Mouse (Mus musculus): Measurements from ENCODE around the gene Socs4. TPM values are rescaled to one million over a fixed set of nuclear protein-coding genes. Genes with fewer than 3 reads are reported as not detected.

Socs4 gene
- polyA plus RNA-seq, 1 experiment from 2014 or later: 3.2 TPM

DNA sequence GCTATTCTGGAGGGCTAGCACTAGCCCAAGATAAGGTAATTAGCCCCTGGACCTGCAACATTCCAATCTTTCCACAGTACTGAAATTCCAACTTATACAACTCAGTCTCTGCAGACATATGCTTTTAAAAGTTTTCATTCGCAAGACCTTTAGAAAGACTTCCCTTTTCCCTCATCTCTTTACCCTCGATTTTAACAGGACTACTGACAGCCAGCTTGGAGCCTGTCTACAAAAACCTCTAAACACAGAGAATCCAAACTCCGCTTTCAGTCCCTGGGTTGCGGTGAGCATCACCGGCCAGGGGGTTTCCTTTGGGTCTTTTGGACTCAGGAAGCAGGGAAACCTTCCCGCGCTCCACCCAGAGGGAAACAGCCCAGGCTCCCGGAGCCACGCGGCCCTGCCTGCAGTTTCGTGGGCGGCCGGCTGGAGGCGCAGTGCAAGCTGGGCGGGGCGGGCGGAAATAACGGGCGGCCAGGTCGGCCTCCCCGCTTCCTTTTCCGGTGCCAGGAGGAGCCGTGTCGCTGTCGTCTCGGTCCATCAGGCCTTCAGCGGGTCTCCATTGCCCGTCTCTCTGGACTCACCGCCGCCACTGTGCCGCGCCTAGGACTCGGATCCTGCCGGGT is 21.2 kb downstream of the Socs4 start, which contains the start of gene Mapk1ip1l:
TSS of gene Mapk1ip1l (plus strand) at position 482 of the 623 bp plus-strand sequence.
- Histone ChIP-seq H3K27me3 (ENCODE audit: control insufficient read depth, insufficient read depth, low read length) (no peaks in the 10 kb centered on the region), H3K36me3 (ENCODE audit: control insufficient read depth, insufficient read depth, low read length) (no peaks in the 10 kb centered on the region), H3K9ac (replicated peaks; ENCODE audit: low read depth, low read length) (peak within 1 kb of the TSS; percentile 98), H3K4me1 (ENCODE audit: control insufficient read depth, insufficient read depth, low read length) (peaks cover 13% of the 10 kb centered on the region; the same call in 1 of the 2 replicates), H3K27ac (ENCODE audit: low read depth, low read length) (peak within 1 kb of the TSS; percentile 98), H3K4me2 (ENCODE audit: low read depth, low read length) (peak within 1 kb of the TSS; percentile 91), H3K9me3 (ENCODE audit: control insufficient read depth, low read length) (no peaks in the 10 kb centered on the region), H3K4me3 (ENCODE audit: low read depth, low read length) (peak within 1 kb of the TSS; percentile 97)
- ATAC-seq (ENCODE audit: low read depth): peak; percentile 93
- WGBS: 2% methylated on average over 34 of the region's 34 CpGs

DNA sequence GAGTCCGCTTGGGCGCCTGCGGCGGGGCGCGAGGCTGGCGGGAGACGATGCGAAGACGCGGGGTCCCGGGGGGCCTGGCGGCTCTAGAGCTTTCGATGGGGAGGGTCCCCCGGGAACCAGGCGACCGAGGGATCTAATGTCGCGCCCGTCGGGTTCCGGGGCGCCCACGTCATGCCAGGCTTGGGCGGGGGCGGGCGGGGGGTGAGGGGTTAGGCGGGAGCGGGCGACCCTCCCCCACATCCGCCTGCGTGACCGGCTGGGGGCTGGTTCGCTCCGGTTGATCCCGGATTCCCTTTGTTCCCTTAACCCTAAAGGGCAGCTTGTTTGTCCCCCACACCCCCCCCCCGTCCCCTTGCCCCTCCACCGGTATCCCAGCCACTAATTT is 21.7 kb downstream of the Socs4 start:
- Histone ChIP-seq H3K27me3 (ENCODE audit: control insufficient read depth, insufficient read depth, low read length) (no peaks in the 10 kb centered on the region), H3K4me3 (ENCODE audit: low read depth, low read length) (peak overlapping the region; percentile 97), H3K4me1 (ENCODE audit: control insufficient read depth, insufficient read depth, low read length) (peaks cover 17% of the 10 kb centered on the region; the same call in 1 of the 2 replicates), H3K27ac (ENCODE audit: low read depth, low read length) (peak overlapping the region; percentile 98), H3K4me2 (ENCODE audit: low read depth, low read length) (peak overlapping the region; percentile 91), H3K36me3 (ENCODE audit: control insufficient read depth, insufficient read depth, low read length) (no peaks in the 10 kb centered on the region), H3K9me3 (ENCODE audit: control insufficient read depth, low read length) (no peaks in the 10 kb centered on the region), H3K9ac (replicated peaks; ENCODE audit: low read depth, low read length) (peak overlapping the region; percentile 98)
- under 1% methylated on average over 30 of the region's 38 CpGs for WGBS
- peak; percentile 83 for ATAC-seq (ENCODE audit: low read depth)

DNA sequence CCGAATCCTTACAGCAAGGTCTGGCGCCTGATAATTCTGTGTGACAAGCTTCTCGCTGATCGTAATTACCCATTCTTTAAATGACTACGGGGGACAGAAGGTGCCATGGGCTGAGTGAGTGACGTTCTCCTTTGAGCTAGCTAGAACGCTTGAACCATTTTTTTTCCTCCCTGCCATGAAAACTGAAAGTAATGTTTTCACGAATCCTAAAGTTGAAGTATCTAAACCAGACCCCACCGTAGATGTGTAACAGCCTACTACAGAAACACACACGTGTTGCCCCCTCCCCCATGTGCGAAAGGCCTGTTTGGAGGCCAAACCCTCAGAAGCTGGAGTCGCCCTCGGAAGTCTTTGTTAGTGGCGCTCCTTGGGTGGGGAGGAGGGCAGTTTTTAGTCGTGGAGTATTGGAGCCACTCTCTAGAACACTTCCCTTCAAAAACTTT is 22.1 kb downstream of the Socs4 start:
- peak overlapping the region; percentile 91 for H3K4me2 ChIP-seq (ENCODE audit: low read depth, low read length)
- no peaks in the 10 kb centered on the region for H3K27me3 ChIP-seq (ENCODE audit: control insufficient read depth, insufficient read depth, low read length)
- H3K36me3 ChIP-seq (ENCODE audit: control insufficient read depth, insufficient read depth, low read length): no peaks in the 10 kb centered on the region
- H3K4me3 ChIP-seq (ENCODE audit: low read depth, low read length): peak overlapping the region; percentile 97
- H3K9me3 ChIP-seq (ENCODE audit: control insufficient read depth, low read length): no peaks in the 10 kb centered on the region
- ATAC-seq (ENCODE audit: low read depth): peak; percentile 58
- H3K4me1 ChIP-seq (ENCODE audit: control insufficient read depth, insufficient read depth, low read length): peaks cover 17% of the 10 kb centered on the region; the same call in 1 of the 2 replicates
- peak overlapping the region; percentile 98 for H3K27ac ChIP-seq (ENCODE audit: low read depth, low read length)
- peak overlapping the region; percentile 98 for H3K9ac ChIP-seq (replicated peaks; ENCODE audit: low read depth, low read length)
- under 1% methylated on average over 15 of the region's 15 CpGs for WGBS

DNA sequence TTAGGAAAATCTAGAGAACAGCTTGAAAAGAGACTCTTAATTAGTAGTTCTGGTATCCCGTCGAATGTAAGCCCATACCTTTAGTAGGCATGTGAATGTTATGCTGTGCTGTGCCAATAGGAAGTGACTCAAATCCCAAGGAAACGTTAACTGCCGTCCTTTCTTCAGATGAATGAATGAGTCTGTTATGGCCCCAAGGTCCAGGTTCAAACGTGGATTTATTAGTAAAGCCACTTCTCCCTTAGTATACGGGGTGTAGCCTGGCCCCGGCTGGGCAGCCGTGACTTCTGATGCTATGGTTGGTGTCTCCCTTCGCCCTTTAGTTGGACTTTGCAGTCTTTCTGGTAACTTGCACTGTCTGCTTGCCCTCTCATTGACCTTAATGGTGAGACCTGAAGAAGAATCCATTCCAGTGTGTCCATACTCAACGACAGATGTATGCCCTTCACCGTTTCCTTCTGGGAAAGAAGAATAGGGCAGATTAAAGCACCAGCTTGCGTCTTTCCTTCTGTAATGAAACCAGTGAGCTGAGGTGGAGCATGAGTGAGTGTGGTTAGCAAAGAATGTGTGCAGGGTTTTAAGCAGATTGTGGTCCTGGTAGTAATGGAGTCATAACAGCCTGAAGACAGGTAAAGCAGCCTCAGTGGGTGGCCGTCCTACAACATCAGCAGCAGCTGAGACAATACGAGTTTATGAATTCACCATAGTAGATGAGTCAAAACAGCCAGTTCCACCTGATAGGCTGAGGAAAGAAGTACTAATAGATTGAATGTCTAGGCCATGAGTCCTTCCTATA is 26.4 kb downstream of the Socs4 start:
- Histone ChIP-seq H3K27me3 (ENCODE audit: control insufficient read depth, insufficient read depth, low read length) (no peaks in the 10 kb centered on the region), H3K27ac (ENCODE audit: low read depth, low read length) (no peak overlapping the region), H3K4me1 (ENCODE audit: control insufficient read depth, insufficient read depth, low read length) (peaks cover 17% of the 10 kb centered on the region; the same call in 1 of the 2 replicates), H3K9ac (replicated peaks; ENCODE audit: low read depth, low read length) (no peak overlapping the region), H3K9me3 (ENCODE audit: control insufficient read depth, low read length) (no peaks in the 10 kb centered on the region), H3K36me3 (ENCODE audit: control insufficient read depth, insufficient read depth, low read length) (no peaks in the 10 kb centered on the region), H3K4me2 (ENCODE audit: low read depth, low read length) (no peak overlapping the region), H3K4me3 (ENCODE audit: low read depth, low read length) (no peak overlapping the region)
- WGBS: 78% methylated on average over 14 of the region's 14 CpGs
- no peak for ATAC-seq (ENCODE audit: low read depth)

DNA sequence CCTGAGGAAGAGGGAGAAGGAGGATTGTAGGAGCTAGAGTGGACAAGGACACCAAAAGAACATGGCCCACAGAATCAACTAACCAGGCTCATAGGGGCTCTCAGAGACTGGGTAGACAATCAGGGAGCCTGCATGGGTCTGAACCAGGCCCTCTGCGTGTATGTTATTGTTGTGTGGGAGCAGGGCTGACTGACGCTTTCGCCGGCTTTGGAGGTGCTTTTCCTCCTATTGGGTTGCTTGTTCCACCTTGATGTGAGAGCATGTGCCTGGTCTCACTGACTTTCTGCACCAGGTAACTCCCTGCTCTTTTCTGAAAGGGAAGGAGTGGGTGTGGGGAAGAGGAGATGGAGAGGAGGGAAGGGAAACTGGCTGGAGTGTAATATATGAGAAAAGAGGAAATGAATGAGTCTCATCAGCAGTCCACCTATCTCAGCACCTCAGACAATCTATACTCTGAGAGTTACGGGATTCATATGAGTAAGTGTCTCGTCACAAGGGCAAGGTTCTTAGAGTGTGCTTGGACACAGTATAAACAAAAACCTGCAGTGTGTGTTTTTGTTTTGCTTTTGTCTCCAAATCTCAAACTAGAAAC is 28.2 kb downstream of the Socs4 start:
- Histone ChIP-seq H3K4me1 (ENCODE audit: control insufficient read depth, insufficient read depth, low read length) (peaks cover 10% of the 10 kb centered on the region; the same call in 1 of the 2 replicates), H3K4me2 (ENCODE audit: low read depth, low read length) (no peak overlapping the region), H3K36me3 (ENCODE audit: control insufficient read depth, insufficient read depth, low read length) (peaks cover under 1% of the 10 kb centered on the region; the same call in 1 of the 2 replicates), H3K27ac (ENCODE audit: low read depth, low read length) (no peak overlapping the region), H3K27me3 (ENCODE audit: control insufficient read depth, insufficient read depth, low read length) (no peaks in the 10 kb centered on the region), H3K9me3 (ENCODE audit: control insufficient read depth, low read length) (no peaks in the 10 kb centered on the region), H3K4me3 (ENCODE audit: low read depth, low read length) (no peak overlapping the region), H3K9ac (replicated peaks; ENCODE audit: low read depth, low read length) (no peak overlapping the region)
- no peak for ATAC-seq (ENCODE audit: low read depth)
- WGBS: 91% methylated on average over 6 of the region's 6 CpGs

DNA sequence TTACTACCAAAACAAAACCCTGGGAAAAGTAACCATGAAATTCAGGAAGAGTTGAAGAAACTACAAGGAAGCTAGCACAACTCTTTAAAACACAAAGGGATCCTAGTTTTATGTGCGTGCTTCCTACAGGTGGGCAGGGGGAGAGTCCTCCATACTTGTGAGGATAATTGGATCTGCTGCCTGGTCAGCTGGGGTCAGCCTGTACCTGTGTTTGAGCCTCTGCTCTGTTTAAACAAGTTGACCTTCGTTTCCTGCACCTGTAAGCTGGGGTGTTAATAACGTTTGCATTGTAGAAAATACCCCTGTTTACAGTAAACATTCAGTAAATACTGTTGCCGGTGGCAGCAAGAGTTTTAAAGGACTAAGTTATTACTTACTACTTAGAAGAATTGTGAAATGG is 29.2 kb downstream of the Socs4 start:
- no peaks in the 10 kb centered on the region for H3K9me3 ChIP-seq (ENCODE audit: control insufficient read depth, low read length)
- WGBS: 85% methylated on average over 4 of the region's 4 CpGs
- H3K9ac ChIP-seq (replicated peaks; ENCODE audit: low read depth, low read length): no peak overlapping the region
- no peak overlapping the region for H3K27ac ChIP-seq (ENCODE audit: low read depth, low read length)
- peaks cover 11% of the 10 kb centered on the region for H3K36me3 ChIP-seq (ENCODE audit: control insufficient read depth, insufficient read depth, low read length)
- no peak for ATAC-seq (ENCODE audit: low read depth)
- no peak overlapping the region for H3K4me3 ChIP-seq (ENCODE audit: low read depth, low read length)
- 0 out of 2 replicates have a peak, but pooled peaks cover 5% of the 10 kb centered on the region for H3K4me1 ChIP-seq (ENCODE audit: control insufficient read depth, insufficient read depth, low read length)
- no peak overlapping the region for H3K4me2 ChIP-seq (ENCODE audit: low read depth, low read length)
- H3K27me3 ChIP-seq (ENCODE audit: control insufficient read depth, insufficient read depth, low read length): no peaks in the 10 kb centered on the region

DNA sequence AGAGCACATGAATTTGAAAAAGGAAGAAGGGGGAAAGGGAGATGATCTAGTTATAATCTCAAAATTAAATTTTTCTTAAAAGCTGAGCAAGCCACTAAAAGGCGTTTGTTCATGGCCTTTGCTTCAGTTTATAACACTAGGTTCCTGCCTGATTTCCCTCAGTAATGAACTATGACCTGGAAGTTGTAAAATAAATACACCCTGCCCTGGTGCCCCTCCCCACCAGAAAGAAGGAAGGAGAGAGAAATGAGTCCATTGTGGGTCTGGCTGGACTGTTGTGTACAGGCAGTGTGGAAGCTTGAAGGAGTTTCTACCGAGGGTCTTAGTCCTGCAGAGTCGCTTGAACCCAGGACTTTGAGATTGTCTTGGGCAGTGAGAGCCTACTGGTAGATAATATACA is 30.9 kb downstream of the Socs4 start:
- H3K4me1 ChIP-seq (ENCODE audit: control insufficient read depth, insufficient read depth, low read length): 0 out of 2 replicates have a peak, but pooled peaks cover 5% of the 10 kb centered on the region
- H3K9me3 ChIP-seq (ENCODE audit: control insufficient read depth, low read length): no peaks in the 10 kb centered on the region
- H3K4me3 ChIP-seq (ENCODE audit: low read depth, low read length): no peak overlapping the region
- no peak overlapping the region for H3K4me2 ChIP-seq (ENCODE audit: low read depth, low read length)
- WGBS: 87% methylated on average over 3 of the region's 3 CpGs
- ATAC-seq (ENCODE audit: low read depth): no peak
- peaks cover 24% of the 10 kb centered on the region for H3K36me3 ChIP-seq (ENCODE audit: control insufficient read depth, insufficient read depth, low read length)
- no peak overlapping the region for H3K9ac ChIP-seq (replicated peaks; ENCODE audit: low read depth, low read length)
- H3K27ac ChIP-seq (ENCODE audit: low read depth, low read length): no peak overlapping the region
- H3K27me3 ChIP-seq (ENCODE audit: control insufficient read depth, insufficient read depth, low read length): no peaks in the 10 kb centered on the region

DNA sequence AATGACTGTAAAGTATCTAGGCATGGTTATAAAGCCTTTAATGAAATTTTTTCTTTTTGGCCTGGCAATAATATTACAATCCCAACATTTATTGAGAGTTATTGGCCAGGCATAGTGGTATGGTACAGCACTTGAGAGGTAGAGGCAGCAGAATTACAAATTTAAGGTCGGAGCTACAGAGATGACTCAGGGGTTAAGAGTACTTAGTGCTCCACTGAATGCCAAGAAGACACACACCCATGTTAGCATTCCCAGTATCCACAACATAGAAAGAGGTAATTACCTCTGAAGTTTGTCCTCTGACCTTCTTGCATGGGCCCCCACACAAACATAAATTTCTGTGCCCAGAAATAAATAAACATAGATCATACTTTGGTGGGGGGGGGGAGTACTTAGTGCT is 32.3 kb downstream of the Socs4 start:
- H3K27ac ChIP-seq (ENCODE audit: low read depth, low read length): no peak overlapping the region
- WGBS: 97% methylated on average over 1 of the region's 1 CpGs
- no peak overlapping the region for H3K4me3 ChIP-seq (ENCODE audit: low read depth, low read length)
- no peak for ATAC-seq (ENCODE audit: low read depth)
- H3K9ac ChIP-seq (replicated peaks; ENCODE audit: low read depth, low read length): no peak overlapping the region
- H3K4me1 ChIP-seq (ENCODE audit: control insufficient read depth, insufficient read depth, low read length): no peaks in the 10 kb centered on the region
- no peaks in the 10 kb centered on the region for H3K27me3 ChIP-seq (ENCODE audit: control insufficient read depth, insufficient read depth, low read length)
- H3K4me2 ChIP-seq (ENCODE audit: low read depth, low read length): no peak overlapping the region
- H3K9me3 ChIP-seq (ENCODE audit: control insufficient read depth, low read length): no peaks in the 10 kb centered on the region
- H3K36me3 ChIP-seq (ENCODE audit: control insufficient read depth, insufficient read depth, low read length): peaks cover 32% of the 10 kb centered on the region

All from neural tube, embryonic 14.5 days (tissue).